Mouse (Mus musculus) forebrain, embryonic 10.5 days (tissue): Measurements from ENCODE around the gene Tfap2a. TPM values are rescaled to one million over a fixed set of nuclear protein-coding genes. Genes with fewer than 3 reads are reported as not detected.

ENCODE experiments used
- DNase-seq: peaks from one replicate; pipeline ENCODE4 v3.0.0-alpha.2; 2017; ENCODE audit warnings: low spot score; ENCODE audit errors: extremely low spot score
- H3K27ac ChIP-seq: fragments of 300-500 bp; sonication (generic); 2 replicates; pipeline ENCODE4 v1.5.1; 2016; ENCODE audit warnings: mild to moderate bottlenecking
- H3K27me3 ChIP-seq: fragments of 300-500 bp; sonication (generic); 2 replicates; pipeline ENCODE4 v1.6.1; 2016; ENCODE audit warnings: mild to moderate bottlenecking; ENCODE audit not compliant: poor library complexity, severe bottlenecking
- H3K36me3 ChIP-seq: fragments of 300-500 bp; sonication (generic); replicated peaks from 2 replicates; pipeline ENCODE4 v1.6.1; 2016; ENCODE audit warnings: mild to moderate bottlenecking, moderate library complexity
- H3K4me1 ChIP-seq: fragments of 300-500 bp; sonication (generic); 2 replicates; pipeline ENCODE4 v1.6.1; 2016
- H3K4me3 ChIP-seq: fragments of 300-500 bp; sonication (generic); 2 replicates; pipeline ENCODE4 v1.5.1; 2016; ENCODE audit warnings: mild to moderate bottlenecking, moderate library complexity
- H3K9me3 ChIP-seq: fragments of 300-500 bp; sonication (generic); 2 replicates; pipeline ENCODE4 v1.6.1; 2016; ENCODE audit warnings: mild to moderate bottlenecking, moderate library complexity
- WGBS: fragments of 180-500 bp; shearing (Covaris S2); methylation state at CpG from one replicate; pipeline ENCODE4 v1.1.7; 2016; 5-methylcytosine and 5-hydroxymethylcytosine counted together
- polyA plus RNA-seq: library from polyadenylated mRNA; unstranded; fragments of >200 nt; fragmentation: Nextera tagmentation; extraction: Ambion mirVana; gene quantifications from 2 replicates; pipeline ENCODE4 v1.2.1, GENCODE M21; 2016

The Tfap2a gene
- 5.1 and 5.3 TPM in 2 replicates for polyA plus RNA-seq

DNA sequence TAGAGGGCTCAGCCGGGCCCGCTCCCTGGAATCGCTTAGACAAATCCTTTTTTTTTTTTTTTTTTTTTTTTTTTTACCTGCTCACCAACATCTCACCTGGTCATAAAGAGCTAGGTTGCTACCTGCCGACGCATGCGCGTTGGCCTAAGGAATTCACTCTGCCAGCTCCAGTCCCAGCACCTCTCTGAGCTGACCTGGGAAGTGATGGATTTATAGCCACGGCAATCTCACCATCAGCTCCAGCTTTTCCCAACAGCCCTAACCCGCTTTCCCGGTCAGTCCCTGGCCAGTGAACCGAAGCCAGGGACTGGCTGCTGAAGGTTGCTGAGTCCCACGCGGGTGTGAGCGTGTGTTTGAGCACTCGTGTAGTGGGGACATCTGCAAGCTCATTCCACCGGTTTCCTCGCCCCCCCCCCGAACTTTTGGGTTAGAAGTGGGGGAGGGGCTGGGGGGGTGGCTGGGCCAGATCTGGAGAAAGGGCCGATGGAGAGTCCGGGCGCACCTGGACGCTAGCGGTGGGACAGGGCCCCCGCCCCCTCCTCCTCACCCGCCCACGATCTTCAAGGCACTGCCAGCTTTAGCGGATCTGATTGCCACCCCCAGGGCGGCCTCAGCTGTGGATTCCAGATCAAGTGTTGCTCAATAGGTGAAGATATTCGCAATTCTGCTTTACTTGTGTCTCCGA is at the start of gene Tfap2a:
Gene Tfap2a, minus strand, starts transcription at position 181 of the 685 bp plus-strand sequence.
- H3K36me3 ChIP-seq, result no peaks in the 10 kb centered on the region
- no peaks in the 10 kb centered on the region for H3K9me3 ChIP-seq
- WGBS, result under 1% methylated on average over 30 of the region's 30 CpGs
- no peak within 1 kb of the TSS for H3K27ac ChIP-seq
- H3K4me1 ChIP-seq, result peaks cover 46% of the 10 kb centered on the region
- H3K27me3 ChIP-seq, result peaks cover 100% of the 10 kb centered on the region
- H3K4me3 ChIP-seq, result peak within 1 kb of the TSS; percentile 19
- peak; percentile 33 for DNase-seq

GRCm38 (mm10) chr13:40784202-40784771 is 46.1 kb upstream of the Tfap2a start:
- Histone ChIP-seq H3K27ac (no peak overlapping the region), H3K36me3 (no peaks in the 10 kb centered on the region), H3K4me1 (no peaks in the 10 kb centered on the region), H3K9me3 (no peaks in the 10 kb centered on the region), H3K4me3 (no peak overlapping the region), H3K27me3 (no peaks in the 10 kb centered on the region)
- DNase-seq, result no peak
- 50% methylated on average over 8 of the region's 8 CpGs for WGBS

DNA sequence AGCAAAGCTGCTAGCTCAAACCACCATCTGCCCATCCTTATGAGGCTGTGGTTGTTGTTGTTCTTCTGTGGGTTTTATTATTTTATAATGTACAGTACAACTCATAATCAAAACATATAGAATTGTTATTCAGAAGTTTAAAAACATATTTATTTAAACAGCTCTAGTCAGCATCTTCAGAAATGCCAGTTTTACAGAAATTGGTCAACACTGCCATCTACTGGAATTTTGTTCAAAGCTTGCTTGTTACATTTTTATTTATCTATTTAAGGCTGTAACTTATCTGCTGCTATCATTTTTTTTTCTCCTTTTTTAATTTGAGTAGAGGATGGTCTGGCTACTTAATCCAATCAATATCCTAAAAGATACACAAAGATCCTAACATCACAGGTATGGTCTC is 19.8 kb upstream of the Tfap2a start:
- Histone ChIP-seq H3K9me3 (no peaks in the 10 kb centered on the region), H3K4me1 (peaks cover 6% of the 10 kb centered on the region), H3K27ac (no peak overlapping the region), H3K4me3 (no peak overlapping the region), H3K27me3 (no peaks in the 10 kb centered on the region), H3K36me3 (no peaks in the 10 kb centered on the region)
- no peak for DNase-seq

- Histone ChIP-seq H3K4me3 (no peak overlapping the region), H3K27ac (no peak overlapping the region), H3K36me3 (no peaks in the 10 kb centered on the region), H3K27me3 (no peaks in the 10 kb centered on the region), H3K4me1 (peaks cover 6% of the 10 kb centered on the region), H3K9me3 (no peaks in the 10 kb centered on the region)
- DNase-seq, result no peak
- 70% methylated on average over 7 of the region's 7 CpGs for WGBS
Measured at GRCm38 (mm10) chr13:40756356-40756755, 18.2 kb upstream of the Tfap2a start.

GRCm38 (mm10) chr13:40754091-40754490 is 15.9 kb upstream of the Tfap2a start:
- Histone ChIP-seq H3K4me1 (no peaks in the 10 kb centered on the region), H3K36me3 (no peaks in the 10 kb centered on the region), H3K27me3 (peaks cover 15% of the 10 kb centered on the region), H3K9me3 (no peaks in the 10 kb centered on the region), H3K4me3 (no peak overlapping the region), H3K27ac (no peak overlapping the region)
- DNase-seq, result no peak
- 93% methylated on average over 10 of the region's 10 CpGs for WGBS

DNA sequence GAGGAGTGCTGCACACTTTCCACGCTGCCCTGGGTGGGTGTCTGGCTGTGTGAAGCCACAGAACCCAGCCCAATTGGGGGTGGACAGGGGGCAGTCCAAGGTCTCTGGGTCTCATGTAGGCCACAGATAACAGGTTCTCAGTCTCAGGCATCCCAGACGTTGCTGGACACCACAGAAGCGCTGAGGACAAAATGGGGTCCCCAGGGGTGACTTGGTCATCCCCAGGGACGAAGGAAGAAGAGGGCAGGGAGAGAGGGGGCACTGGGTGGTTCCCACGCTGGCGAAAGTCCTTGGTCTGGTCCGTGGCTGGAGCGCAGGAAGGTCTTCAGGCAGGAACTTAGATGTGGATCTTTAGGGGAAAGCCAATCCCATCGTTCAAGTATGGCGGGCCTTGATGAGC is 13.7 kb upstream of the Tfap2a start:
- no peak overlapping the region for H3K27ac ChIP-seq
- H3K27me3 ChIP-seq, result peaks cover 31% of the 10 kb centered on the region
- H3K4me3 ChIP-seq, result no peak overlapping the region
- DNase-seq, result no peak
- H3K9me3 ChIP-seq, result no peaks in the 10 kb centered on the region
- no peaks in the 10 kb centered on the region for H3K36me3 ChIP-seq
- H3K4me1 ChIP-seq, result no peaks in the 10 kb centered on the region
- 89% methylated on average over 10 of the region's 10 CpGs for WGBS

- no peak for DNase-seq
- Histone ChIP-seq H3K4me3 (0 out of 2 replicates have a peak overlapping the region, but pooled peaks have one; percentile 31), H3K9me3 (peaks cover 8% of the 10 kb centered on the region; the same call in 1 of the 2 replicates), H3K27ac (no peak overlapping the region), H3K27me3 (peaks cover 55% of the 10 kb centered on the region), H3K36me3 (no peaks in the 10 kb centered on the region), H3K4me1 (peaks cover 5% of the 10 kb centered on the region)
- WGBS, result 66% methylated on average over 9 of the region's 9 CpGs
Measured at GRCm38 (mm10) chr13:40749603-40749905, 11.4 kb upstream of the Tfap2a start.

- peaks cover 60% of the 10 kb centered on the region for H3K27me3 ChIP-seq
- H3K9me3 ChIP-seq, result peaks cover 8% of the 10 kb centered on the region; the same call in 1 of the 2 replicates
- 16% methylated on average over 19 of the region's 19 CpGs for WGBS
- peak; percentile 42 for DNase-seq
- H3K4me1 ChIP-seq, result peaks cover 10% of the 10 kb centered on the region
- peak overlapping the region; percentile 31; the same call in 1 of the 2 replicates for H3K4me3 ChIP-seq
- no peak overlapping the region for H3K27ac ChIP-seq
- H3K36me3 ChIP-seq, result no peaks in the 10 kb centered on the region
Measured at GRCm38 (mm10) chr13:40748785-40749602, 10.8 kb upstream of the Tfap2a start.

- Histone ChIP-seq H3K4me1 (peaks cover 16% of the 10 kb centered on the region), H3K27ac (no peak overlapping the region), H3K36me3 (no peaks in the 10 kb centered on the region), H3K9me3 (peaks cover 8% of the 10 kb centered on the region; the same call in 1 of the 2 replicates), H3K4me3 (peak overlapping the region; percentile 41), H3K27me3 (peaks cover 94% of the 10 kb centered on the region)
- DNase-seq, result peak; percentile 20
- WGBS, result under 1% methylated on average over 19 of the region's 19 CpGs
Measured at GRCm38 (mm10) chr13:40744111-40744805, 6.1 kb upstream of the Tfap2a start.

GRCm38 (mm10) chr13:40743221-40743620 is 5.0 kb upstream of the Tfap2a start:
- Histone ChIP-seq H3K4me1 (peaks cover 27% of the 10 kb centered on the region), H3K4me3 (no peak overlapping the region), H3K9me3 (peaks cover 8% of the 10 kb centered on the region; the same call in 1 of the 2 replicates), H3K27ac (no peak overlapping the region), H3K27me3 (peaks cover 100% of the 10 kb centered on the region), H3K36me3 (no peaks in the 10 kb centered on the region)
- DNase-seq, result peak; percentile 15
- 7% methylated on average over 4 of the region's 4 CpGs for WGBS

- WGBS, result 2% methylated on average over 25 of the region's 25 CpGs
- H3K27ac ChIP-seq, result no peak overlapping the region
- H3K27me3 ChIP-seq, result peaks cover 100% of the 10 kb centered on the region
- no peaks in the 10 kb centered on the region for H3K36me3 ChIP-seq
- H3K9me3 ChIP-seq, result peaks cover 8% of the 10 kb centered on the region; the same call in 1 of the 2 replicates
- H3K4me1 ChIP-seq, result peaks cover 34% of the 10 kb centered on the region
- H3K4me3 ChIP-seq, result no peak overlapping the region
- no peak for DNase-seq
Measured at GRCm38 (mm10) chr13:40741841-40742550, 3.8 kb upstream of the Tfap2a start.

- Histone ChIP-seq H3K27ac (no peak overlapping the region), H3K4me3 (no peak overlapping the region), H3K9me3 (peaks cover 8% of the 10 kb centered on the region; the same call in 1 of the 2 replicates), H3K36me3 (no peaks in the 10 kb centered on the region), H3K27me3 (peaks cover 100% of the 10 kb centered on the region), H3K4me1 (peaks cover 34% of the 10 kb centered on the region)
- WGBS, result under 1% methylated on average over 7 of the region's 7 CpGs
- DNase-seq, result no peak
Measured at GRCm38 (mm10) chr13:40741436-40741835, 3.3 kb upstream of the Tfap2a start.
